Mouse (Mus musculus) frontal cortex, adult 2 months (tissue): ENCODE measurements around the gene Pbx3. TPM values are rescaled to one million over a fixed set of nuclear protein-coding genes. Genes with fewer than 3 reads are reported as not detected.

Experiments used
- DNase-seq, 2 experiments: peaks; one replicate each; pipeline ENCODE4 v3.0.0; 2022; ENCODE audit warnings: low spot score in 1 of 2; ENCODE audit errors: extremely low spot score in 1 of 2
- polyA plus RNA-seq: library from polyadenylated mRNA; depleted of rRNA; stranded (reverse); fragments of >200 nt; gene quantifications from 2 replicates; pipeline ENCODE4 v1.2.3, GENCODE M21; 2012

Gene Pbx3
- polyA plus RNA-seq, 1 experiment = 110 TPM

DNA sequence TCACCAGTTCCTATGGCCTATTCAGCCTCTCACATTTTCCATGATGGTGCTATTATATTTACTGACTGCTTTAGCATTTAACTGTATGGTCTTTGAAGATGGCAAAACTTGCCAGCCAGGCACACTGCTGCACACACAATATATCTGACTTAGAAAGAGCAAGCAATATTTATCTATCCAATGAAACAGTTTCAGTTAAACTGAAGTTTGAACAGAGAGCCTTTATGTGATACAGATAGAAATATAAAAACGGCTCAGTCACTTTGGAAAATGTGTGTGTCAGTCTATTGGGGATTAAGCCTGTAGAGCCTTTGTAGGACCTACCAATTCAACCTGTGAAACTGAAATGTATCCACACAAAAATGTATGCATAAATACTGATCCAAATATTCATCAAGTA is 74.3 kb downstream of the Pbx3 start:
- no peak for DNase-seq

DNA sequence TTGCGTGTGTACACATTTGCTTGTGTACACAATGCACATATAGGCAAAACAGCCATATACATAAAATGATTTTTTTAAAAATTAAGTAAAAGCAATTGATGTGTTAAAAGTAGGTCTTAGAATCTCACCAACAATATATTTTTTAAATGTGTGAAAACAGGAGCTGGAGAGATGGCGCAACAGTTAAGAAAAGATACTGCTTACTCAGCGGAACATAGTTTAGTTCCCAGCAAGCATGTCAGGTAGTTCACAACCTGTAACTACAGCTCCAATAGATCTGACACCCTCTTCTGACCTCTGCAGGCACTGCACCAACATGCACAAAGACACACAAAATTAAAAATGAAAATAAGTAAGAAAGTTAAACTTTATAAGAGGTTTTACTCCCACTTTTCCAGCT is 74.7 kb downstream of the Pbx3 start:
- no peak for DNase-seq

DNA sequence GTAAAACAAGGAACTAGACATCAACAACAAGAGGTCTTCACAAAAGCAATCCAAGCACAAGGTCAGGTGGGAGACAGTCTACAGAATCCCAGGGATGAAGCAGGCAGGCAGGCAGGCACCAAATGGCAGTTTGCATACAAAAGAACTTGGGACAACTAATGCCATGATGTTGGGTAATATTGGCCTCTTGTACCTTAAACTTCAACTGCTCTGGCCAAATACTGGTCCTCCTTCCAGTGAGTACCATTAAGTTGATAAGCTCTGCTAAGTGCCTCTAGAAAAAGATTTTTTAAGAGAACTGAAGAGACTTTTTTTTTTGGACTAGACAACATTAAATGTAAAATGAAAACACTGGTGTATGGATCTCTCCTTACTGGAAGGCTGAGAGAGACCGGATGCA is 83.2 kb downstream of the Pbx3 start:
- no peak for DNase-seq

DNA sequence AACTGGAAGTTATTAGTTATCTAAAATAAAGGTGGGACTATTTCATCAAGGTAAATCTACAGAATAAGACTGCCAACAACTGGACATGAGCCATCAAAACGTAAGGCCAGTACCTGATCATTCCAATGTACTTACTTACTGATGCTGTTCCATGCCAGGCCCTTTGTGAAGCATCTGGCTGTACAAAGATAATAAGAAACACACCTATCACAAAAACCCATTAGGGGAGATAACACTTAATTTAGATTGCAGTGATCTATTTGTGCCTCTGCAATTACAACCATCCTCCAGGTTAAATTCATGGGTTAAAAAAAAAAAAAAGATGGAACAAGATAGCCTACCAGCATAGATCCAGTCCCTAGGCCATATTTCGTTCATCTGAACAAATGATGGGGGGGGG is 88.7 kb downstream of the Pbx3 start:
- DNase-seq = no peak

DNA sequence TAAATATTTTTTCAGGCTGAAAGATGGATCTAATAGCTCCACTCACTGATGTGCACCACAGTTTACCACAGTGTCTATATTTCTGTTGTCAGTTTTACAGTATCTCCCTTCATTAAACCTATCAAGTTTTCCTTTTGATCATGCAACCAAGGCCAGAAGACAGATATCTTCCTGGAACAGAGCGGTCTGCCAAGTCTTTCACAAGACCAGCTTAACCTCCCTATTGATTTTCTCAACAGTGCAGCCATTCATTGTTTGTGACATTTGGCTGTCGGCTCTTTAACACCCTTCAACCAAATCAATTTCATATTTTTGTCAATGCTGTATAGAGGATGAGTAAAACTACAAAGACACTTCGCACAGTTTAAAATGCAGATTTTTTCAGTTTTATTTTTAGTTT is 91.9 kb downstream of the Pbx3 start:
- DNase-seq = no peak

DNA sequence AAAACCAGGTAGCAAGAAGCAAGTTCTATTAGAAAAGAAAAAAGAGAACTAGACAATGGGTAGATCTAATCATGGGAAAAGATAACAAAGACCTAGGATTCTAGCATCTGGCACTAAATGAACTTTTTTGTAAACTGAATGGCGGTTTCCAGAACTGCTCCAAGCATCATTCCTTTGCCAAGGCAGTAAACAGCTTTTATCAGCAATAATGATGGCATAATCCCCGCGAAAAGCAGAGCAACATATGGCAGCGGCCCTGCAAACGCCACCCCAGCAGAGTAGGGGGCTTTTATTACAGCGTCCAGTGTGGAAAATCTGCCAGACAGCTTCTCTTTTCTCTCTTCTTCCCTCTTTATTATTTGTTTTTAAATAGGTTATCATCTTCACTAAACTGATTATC is 93.2 kb downstream of the Pbx3 start:
- DNase-seq = no peak

DNA sequence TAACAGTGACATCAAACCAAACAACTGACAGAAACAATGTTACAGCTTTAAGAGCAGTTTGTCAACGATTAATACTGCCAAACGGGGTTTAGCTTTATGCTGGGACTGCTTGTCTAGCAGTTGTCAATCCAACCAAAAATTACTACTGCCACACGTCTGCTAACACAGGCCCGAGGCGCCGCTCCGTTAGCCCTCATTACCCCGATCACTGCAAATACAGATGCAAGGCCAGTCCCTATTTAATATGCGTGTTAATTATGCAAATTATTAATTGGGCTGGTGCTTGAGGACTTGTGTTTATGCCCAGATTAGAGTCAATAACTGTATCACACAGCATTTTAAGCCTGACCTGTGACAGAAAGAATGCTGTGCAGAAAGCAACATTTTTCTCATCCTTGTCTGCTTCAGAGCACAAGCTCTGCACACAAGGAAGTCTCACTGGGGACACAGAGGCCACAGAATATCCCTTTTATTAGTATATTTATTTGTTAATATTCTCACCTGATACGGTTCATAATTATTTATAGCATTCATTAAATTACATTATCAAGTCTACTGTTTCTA is 97.2 kb downstream of the Pbx3 start:
- no peak for DNase-seq

DNA sequence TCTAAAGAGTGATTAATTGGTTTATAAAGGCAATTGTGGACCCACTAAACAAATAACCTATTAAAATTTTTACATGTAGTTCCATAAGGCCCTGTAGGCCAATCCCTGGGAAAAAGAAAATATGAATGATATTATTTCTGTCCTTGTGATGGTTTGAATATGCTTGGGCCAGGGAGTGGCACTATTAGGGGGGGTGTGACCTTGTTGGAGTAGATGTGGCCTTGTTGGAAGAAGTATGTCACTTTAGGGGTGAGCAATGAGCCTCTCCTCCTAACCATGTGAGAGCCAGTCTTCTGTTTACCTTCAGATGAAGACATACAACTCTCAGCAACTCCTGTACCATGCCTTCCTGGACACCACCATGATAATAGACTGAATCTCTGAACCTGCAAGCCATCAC is 110.9 kb downstream of the Pbx3 start:
- no peak for DNase-seq

DNA sequence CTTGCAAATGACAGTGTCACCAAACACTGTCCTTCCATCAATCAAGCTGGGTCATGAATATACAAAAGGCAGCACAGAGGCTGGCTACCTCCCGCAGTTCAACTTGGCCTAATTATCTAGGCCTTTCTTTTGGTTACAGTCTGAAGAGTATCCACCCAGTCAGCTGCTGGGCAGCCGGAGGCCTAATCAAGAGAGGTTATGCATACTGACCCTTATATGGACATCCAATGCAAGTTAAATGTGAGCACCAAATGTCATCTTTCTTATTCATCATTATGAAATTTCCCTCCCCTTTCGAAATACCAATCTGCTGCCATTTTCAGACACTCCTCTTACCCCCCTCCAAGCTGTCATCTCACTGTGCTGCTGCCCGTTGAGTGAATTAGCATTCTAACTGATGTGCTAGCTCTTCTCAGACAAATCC is 112.3 kb downstream of the Pbx3 start:
- DNase-seq = no peak

DNA sequence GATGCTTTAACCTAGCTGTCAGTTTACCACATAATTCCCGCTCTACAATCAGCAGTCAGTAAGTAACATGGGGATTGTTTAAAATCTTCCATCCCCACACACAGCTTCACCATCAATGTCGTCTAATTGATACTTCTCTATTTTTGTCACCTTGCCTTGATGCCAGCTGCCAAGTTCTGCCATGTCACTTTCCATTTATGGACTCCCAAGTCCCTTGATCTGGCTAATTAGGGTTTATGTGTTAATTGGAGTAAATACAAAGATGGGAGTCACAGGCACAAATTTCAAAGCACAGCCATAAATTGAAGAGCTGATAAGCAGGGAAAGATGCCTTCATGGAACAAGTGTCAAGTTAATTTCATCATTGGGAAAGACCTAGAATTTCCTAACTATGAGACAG is 114.7 kb downstream of the Pbx3 start:
- DNase-seq = no peak

DNA sequence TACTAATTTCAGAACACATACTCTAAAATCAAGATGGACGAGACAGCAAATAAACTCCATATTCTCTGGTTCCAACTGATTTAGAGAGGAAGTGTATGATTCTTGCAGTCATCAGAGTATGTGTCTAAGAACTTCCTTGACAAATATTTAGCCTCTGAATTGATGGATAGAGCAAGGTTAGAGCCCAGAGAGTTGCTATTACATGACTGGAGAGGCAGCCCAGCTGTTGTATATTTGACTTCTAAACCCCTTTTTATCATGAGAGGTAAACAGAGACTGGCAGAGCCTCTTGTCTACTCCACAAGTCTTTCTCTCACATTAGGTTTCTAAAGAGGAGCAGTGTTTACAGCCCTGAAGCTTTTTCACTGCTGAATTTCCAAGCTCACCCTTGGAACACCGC is 115.3 kb downstream of the Pbx3 start:
- no peak for DNase-seq

DNA sequence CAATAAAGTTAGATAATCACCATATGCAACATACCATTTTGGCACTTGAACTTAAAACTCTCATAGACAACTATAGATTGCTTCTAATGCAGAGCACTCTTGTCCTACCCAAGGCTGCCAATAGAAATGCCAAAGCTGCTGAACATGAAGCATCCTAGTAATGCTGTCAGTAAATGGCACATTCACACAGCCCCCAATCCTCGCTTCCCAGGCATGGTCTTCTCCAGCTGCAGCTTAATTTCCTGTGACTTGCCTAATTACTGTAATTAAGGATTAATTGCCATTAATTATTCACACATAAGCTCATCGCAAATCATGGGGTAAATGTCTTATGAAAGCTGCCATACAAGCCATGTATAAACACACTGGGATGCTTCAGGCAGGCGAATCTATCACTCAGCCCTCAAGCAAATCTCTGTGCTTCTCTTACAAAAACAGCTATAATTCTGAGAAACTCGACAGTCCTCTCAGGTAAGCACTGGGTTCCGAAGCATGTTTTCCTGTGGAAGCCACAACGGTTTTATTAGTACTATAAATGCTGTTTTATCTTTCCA is 116.9 kb downstream of the Pbx3 start:
- no peak for DNase-seq

DNA sequence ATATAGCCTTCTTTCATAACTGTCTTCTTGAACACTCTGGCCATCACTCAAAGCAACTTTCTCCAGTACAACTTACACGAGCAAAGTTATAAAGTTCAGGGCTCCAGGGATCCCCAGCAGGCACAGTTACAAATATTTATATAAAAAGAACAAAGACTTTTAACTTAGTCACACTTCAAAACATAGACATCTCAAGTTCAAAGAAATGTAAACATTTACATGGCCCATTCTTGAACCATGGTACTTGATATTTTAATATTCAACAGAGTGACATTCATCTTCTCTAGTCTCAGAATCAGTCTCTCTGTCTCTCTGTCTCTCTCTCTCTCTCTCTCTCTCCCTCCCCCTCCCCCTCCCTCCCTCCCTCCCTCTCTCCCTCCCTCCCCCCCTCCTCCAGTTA is 119.3 kb downstream of the Pbx3 start:
- DNase-seq = no peak

DNA sequence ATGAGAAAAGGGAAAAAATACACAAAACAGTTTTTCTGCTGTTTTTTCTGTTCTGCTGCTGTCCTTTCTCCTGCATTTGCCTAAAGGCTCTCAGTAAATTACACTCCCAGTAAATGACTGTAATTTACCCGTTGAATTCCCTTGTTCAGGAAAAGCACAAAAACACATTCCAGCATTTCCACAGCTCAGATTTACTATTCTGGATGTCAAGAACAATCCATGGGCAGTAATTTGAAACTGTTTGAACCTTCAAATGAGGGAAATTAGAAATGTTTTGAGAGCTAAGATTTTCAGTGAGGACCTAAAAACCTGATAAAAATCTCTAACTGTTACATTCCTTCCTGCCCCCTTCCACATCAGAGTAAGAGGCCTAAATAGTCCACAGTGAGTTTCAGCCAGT is 119.8 kb downstream of the Pbx3 start:
- DNase-seq = no peak

DNA sequence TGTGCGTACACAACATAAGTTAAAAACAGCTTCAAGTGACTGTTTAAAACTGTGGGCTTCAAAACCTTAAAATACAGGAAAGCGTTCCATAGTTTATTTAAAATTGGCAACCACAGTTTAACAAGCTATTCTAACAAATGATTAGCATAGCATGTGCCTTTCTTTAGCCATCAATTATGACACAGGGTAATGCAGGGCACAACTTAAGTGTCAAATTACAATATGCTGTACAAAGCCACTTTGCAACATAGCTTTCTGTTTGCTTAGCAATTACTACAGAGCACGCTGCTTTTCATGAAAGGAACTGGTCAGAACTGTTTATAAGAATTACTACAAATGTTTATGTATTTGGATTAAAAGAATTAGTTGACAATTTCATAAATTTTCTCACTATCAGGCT is 120.7 kb downstream of the Pbx3 start:
- no peak for DNase-seq

DNA sequence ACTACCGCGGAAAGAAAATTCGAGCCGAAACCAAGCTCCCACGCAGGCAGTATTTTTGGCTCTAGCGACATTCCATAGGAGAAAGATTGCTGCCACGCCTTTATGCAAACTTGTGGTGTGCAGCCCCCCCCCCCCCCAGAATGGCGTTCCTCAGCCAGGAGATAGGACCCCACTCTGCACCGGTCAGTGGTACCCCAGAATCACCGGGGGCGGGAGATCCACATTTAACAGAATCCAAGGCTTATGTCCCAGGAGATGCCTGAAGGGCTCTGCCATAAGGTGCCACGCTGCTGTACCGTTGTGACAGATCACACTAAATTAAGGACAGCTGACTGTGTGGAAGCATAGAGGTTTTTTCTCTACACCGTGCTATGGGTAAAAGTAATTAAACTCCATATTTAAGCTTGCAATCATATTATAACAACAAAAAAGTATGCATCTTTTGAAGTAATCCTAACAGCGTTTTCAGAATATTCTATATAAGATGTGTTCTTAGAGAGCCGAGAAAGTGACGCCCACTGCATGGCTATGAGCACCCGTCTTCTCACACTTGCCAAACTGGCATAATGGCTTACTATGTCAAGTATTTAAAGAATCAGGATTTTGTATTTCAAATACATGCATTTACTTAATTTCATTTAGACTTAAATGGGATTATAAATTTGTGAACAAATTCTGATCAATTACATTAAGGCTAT is 122.8 kb downstream of the Pbx3 start:
- DNase-seq = peak in 1 of 2 experiments; percentile 22

DNA sequence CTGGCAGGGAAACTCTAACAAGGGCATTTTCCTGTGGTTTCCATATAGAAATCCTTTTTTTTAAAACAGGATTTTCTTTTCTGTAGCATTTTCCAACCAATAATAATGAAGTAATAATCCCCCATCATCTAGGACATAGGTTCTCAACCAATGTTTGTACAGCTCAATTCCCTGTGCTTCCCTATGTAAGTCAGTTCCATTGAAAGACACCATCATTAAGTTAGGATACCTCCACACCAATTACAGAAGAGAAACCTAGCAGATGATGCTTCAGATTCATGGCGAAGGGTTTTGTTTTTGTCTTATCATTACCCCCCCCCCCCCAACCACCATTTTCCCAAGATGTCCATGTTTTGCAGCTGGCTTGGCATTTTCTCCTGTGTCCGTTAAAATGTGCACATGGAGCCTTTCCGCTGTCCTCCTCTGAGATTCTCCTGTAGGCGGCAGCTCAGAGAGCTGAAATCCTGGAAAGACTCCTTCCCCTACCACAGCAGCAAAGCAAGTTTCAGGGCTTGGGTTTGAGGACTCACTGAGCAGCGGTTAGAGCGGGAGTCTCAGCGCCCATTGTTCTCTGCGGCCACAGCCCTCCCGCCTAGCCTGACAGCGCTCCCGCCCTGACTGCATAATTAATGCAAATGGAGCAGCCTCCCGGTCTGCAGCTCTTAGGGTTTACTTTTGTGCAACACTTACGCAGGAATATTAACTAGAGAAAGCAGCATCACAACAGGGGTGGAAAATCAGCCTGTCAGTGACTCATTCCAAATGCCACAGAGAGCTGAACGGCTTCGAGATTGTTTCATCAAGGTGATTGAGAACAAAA is 123.6 kb downstream of the Pbx3 start:
- peak; percentile 26 to 66 for DNase-seq

DNA sequence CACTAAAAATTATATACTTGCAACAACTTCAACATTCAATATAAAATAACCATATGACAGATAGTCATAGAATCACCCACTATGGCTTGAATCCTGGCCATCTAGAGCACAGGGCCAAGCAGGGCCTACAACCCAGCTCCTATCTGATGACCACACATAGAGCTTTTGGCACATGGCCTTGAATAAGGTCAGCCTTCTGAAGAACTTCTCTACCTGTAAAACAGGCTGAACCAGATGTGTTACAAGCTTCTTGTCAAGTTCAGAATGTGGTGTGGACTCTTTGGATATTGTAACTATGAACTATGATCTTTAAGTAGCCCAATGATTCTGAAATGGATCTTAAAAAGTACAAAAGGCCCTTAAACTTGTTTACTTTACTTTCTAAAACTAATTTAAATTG is 132.1 kb downstream of the Pbx3 start:
- DNase-seq = no peak

DNA sequence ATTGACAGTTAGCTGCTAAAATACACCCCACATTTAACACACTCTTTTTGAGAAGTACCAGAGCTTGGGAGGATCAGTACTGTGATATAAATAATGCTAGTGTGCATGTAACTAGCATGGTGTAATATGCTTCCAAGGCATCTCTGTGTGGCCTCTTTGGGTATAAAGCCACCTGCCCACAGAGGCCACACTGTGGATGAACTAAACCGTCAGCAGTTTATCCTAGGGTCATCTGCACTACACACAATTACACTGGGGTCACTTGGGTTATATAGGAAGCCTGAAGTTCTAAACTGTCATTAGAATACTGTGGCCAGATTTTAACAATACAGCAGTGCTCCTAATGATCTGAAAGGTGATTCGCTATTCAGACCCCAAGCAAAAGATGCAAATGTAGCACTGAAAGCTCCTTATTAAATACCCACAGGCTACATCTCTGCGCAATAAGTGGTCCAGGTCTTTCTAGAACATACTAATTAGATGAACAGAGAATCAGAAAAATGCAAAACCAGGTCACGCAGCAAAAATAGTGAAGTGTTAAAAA is 133.6 kb downstream of the Pbx3 start:
- no peak for DNase-seq

DNA sequence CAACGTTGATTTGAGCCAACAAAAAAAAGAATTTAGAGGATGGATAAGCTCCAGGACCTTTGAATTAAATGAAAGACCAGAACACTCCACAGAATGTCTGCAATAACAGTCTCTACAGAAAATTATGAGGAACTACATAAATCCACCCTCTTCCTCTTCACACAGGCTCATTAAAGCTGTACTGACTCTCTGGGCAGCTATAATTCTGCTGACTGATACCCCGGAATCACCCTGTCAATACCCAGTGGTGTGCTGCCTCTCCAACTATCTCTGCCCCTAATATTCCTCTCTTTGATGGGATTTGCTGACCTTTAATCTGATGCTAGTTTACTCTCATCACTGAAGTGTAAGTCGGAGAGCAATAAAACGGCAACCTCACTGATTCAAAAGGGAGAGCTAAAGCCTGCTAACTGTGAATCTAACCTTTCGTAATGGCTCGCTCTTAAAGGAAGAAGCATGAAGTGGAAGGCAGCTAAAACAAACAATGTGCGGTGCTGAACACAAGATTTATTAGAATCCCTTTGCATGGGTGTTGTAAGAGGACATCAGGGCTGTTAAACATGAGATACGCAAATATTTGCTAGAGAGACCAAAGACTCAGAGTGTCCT is 137.4 kb downstream of the Pbx3 start:
- DNase-seq = no peak

DNA sequence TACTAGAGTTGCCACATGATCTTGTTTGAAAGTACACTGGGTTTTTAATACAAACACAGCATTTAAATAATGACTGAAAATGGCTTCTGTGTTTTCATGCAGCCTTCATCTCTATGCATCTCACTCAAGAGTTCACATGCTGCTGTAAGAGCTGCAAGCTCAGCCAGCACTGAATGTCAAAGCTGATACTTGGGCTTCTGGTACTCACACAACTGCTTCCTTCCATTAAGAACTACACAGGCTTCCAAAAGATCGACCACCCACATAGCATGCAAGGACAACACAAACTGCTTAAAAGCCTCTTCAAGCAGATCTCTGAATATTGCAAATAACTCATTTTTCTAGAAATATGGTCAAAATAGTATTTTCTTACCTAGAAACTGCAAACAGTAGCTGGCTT is 138.7 kb downstream of the Pbx3 start:
- no peak for DNase-seq
